Mouse (Mus musculus) 416B (cell line): Measurements from ENCODE around the gene Anks3.

ENCODE experiments used
- DNase-seq: peaks from one replicate; pipeline ENCODE4 v3.0.0; 2011; ENCODE audit warnings: low read depth

The Anks3 gene

DNA sequence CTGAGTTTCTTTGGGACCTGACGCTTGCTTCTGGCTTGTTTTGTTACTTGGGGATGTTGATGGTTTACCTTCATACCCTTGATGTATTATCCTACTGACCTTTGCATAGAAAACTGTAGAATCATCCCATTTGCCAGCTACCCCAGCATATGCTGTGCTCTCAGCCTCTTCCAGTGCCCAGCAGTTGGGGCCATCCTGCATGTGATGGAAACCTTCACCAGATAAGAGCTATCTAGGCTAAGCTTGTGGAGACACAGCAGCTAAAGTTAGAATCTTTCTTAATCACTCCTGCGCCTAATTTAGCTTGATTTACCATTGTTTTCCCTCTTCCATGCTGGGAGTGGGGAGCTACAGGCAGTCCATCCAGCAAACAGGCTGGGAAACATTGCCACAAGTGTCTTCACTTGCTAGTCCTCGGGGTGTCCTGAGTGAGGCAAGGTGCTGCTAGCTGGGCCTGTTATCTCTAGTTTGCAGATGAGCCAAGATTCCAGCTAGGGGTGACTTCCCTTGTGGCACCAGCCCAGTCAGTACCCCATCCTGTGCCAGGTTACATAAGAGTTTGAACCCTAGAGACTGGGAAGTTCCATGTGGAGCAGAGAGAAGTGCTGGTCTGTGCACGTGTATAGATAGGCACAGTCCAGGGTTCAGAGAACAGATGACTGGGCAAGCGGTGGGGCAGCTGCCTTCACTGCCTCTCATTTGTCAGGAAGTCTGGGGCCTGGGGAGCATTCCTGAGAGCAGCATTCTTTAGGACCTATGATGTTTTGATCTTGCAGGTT lies 67.6 kb downstream of the Anks3 start:
- DNase-seq = peak; percentile 47

DNA sequence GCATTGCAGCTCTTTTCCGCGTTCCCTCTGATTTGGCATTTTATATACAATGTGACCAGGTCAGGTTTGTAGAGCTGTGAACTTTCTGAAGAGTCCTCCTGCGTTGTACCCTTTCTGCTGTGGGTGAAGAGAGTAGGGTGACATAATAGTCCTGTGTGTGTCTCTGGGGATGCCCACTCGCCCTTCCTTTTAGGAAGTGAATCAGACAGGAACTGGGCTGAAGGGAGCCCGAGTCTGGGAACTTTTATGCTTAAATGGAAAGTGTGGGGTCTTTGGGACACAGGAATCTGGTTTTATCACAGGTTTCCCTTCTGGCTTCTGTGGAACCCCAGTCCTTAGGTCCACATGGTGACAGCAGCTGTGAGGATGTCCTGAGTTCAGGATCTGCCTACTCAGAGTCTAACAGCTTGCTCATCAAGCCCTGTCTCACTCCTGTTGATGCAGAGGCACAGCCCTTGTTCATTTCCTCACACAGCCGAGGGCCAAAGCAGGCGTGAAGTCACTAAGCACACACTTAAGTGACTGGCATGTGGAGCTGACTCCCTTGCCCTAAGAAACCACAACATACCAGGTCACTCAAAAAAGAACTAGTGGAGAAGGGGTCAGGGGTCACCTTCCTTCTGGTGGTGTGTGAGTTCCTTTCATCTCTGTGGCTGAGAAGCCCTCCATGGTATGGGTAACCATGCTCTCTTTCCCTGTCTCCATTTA lies 69.7 kb downstream of the Anks3 start:
- peak; percentile 60 for DNase-seq

DNA sequence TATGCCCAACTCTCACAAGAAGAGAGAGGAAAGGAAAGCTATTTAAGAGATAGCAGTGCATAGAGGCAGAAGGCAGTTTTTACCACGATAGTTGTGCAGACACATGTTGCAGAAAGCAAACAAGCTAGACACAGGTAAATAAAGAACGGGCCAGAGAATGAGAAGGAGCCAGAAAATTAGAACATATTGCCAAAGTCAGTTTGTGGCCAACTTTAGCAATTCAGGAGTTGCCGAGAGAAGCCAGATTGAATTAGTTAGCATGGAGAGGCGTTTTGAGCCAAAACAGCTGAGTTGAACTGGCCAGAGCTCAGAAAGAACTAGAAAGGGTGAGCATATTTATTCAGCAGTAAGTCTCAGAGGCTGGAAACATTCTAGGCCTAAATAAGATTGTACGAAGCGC lies 71.8 kb downstream of the Anks3 start:
- DNase-seq = no peak
